Mouse (Mus musculus) monocyte, adult 2 months (primary cell): Measurements from ENCODE around the gene Cdk5r1.

Experiments used
- DNase-seq, 2 experiments: peaks; one replicate each; pipeline ENCODE4 v3.0.0; 2022; ENCODE audit warnings: low spot score in 2 of 2, low read depth in 1 of 2

Gene Cdk5r1

DNA sequence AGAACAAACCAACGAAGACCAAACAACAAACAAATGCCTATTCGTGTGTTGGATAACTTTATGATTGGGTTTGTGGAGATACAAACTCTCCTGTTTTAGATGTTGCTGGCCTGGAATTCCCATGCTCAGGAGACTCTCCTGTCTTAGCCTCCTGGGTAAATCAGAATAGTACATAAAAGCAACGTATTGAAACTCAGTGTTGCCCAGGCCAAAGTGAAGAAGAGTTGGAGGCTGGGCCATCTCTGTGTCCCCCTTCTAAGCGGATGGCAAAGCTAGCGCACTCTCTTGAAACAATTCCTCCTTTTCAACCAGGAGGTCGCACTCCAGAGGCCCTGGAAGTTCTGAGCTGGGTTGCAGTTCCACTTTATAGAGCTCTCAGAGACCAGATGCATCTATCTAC is 26.5 kb downstream of the Cdk5r1 start:
- DNase-seq, result no peak

- no peak for DNase-seq
Observed at GRCm38 (mm10) chr11:80503726-80504452, 27.1 kb downstream of the Cdk5r1 start.

- no peak for DNase-seq
Observed at GRCm38 (mm10) chr11:80504519-80505385, 27.9 kb downstream of the Cdk5r1 start.

DNA sequence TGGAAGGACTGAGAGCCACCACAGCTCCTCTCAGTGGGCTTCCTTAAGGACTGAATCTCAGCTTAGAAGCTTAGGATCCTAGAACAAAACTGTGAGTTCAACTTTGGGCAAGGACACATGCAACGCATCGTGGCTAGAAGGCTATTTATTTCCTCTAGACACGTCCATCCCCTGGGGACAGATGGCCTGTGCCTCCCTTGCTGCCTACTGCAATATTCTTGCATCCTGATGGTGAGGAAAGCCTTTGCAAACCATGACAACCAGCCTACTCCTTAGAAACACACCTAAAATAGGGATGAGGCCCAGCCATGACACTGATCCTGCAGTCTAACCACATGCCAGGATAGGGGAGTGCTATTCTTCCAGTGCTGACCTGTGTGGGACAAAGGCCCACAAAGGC is 28.8 kb downstream of the Cdk5r1 start:
- no peak for DNase-seq

DNA sequence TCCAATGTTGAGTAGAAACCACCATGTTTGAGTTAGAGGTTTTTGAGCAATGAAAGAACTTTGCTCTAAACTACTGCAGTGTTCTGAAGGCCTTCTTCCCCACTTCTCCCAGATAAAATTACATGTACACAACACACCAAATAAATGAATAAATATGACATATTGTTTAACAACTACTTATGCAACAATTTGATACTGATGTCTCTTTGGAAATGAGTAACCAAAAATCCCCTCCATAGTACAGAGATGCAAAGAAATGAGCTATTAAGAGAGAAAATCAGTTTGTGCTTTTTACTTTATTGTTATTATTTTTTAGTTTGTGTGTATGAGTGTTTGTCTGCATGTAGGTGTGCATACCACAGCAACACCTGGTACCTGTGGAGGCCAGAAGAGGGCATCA is 29.7 kb downstream of the Cdk5r1 start:
- no peak for DNase-seq

GRCm38 (mm10) chr11:80507791-80508190 is 31.0 kb downstream of the Cdk5r1 start:
- no peak for DNase-seq

GRCm38 (mm10) chr11:80508361-80509175 is 31.7 kb downstream of the Cdk5r1 start:
- peak; percentile 11 to 35 for DNase-seq

- no peak for DNase-seq
Observed at GRCm38 (mm10) chr11:80509176-80509506, 32.3 kb downstream of the Cdk5r1 start.

DNA sequence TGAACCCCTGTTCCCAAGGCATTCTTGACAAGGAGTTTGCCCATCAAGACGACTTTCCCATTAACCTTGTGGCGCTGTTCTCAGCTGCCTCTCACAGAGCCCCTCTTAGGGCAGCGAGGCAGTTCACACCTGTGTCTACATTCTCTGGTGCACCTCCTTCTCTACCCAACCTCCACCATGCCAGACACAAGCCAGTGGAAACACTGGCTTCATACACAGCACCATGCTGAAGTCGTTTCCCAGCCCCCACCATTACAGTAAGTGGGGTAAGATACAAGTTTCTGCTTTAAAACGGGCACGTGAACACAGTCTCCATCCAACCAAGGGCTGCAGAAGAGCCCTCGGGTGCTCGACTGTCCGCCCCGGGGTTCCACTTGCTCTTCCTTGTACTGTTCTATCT is 33.3 kb downstream of the Cdk5r1 start:
- DNase-seq, result no peak

GRCm38 (mm10) chr11:80512313-80513056 is 35.7 kb downstream of the Cdk5r1 start:
- DNase-seq, result no peak

DNA sequence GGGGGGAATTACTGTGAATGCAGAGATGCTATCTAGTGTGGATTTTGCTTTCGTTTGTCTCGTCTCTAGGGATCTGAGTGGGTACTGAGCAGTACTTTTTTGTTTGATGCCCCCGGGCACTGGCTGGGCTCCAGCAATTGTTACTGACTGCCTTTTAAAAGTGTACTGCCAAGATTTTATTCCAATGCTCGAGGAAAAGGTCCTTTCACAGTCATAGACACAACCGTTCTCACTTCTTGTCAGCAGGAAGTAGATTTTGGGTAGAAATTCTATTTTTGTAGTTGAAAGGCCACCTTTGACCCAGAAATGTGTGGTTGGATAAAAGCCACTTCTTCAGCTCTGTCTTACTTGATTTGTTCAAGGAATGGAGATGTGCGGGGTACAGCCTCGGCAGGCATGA is 37.0 kb downstream of the Cdk5r1 start:
- no peak for DNase-seq

DNA sequence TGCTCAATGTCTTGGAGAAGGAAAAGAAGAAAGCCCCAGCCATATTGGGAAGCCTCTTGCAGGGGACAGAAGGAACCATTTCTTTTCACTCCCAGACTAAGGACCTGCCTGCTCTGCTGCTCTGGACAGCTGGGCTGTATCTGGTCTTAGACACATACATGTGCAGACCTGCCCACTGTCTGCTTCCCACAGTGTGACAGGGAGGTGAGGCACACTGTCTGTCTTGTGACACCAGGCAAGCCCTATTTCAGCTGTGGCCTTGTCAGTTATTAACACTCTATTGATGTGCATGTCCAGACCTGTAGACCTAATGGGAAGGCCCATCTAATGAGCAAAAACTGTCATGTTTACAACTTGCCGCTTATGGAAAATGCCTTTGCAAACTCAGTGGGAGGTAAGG is 38.5 kb downstream of the Cdk5r1 start:
- no peak for DNase-seq

- no peak for DNase-seq
Observed at GRCm38 (mm10) chr11:80515895-80516294, 39.1 kb downstream of the Cdk5r1 start.

DNA sequence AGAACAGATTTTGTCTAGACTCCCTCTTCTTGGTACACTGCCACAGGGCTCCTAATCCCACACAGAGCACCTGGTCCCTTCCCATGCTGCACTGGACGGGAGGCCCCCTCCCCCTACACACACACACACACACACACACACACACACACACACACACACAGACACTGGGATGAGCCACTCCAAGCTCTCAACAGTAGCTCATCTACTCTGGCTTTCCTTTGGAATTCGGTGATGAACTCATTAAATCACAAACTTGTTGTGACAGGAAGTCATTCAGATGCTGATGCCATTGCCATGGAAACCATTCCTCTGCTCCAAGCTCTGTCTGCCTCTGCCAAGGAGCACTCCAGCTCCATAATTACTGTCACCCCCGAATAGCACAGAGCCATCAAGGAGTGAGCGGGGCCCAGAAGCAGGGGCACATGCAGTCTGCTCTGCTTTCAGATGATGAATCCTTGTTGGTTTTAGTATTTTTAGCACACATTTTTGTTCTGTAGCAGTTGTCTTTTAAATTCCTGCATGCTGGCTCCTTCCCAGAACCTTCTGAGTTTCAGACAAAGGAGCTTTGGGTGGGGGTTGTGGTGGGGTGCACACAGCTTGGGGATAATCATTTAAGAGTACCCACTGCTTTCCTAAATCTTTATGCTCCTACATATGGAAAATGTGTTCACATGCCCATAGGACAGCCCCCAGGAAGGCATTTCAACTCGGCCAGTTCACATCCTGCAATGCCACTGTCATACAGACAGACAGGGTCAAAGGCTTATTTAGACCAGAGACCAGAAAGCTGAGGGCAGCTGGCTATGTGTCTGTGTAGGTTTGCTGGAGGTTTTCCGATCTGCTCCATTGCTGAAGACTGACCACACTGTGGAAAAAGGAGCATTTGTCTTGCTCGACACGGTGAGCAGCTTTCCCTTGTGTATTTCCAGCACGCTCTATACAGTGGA is 41.9 kb downstream of the Cdk5r1 start:
- DNase-seq, result no peak

GRCm38 (mm10) chr11:80521148-80521547 is 44.3 kb downstream of the Cdk5r1 start:
- no peak for DNase-seq

DNA sequence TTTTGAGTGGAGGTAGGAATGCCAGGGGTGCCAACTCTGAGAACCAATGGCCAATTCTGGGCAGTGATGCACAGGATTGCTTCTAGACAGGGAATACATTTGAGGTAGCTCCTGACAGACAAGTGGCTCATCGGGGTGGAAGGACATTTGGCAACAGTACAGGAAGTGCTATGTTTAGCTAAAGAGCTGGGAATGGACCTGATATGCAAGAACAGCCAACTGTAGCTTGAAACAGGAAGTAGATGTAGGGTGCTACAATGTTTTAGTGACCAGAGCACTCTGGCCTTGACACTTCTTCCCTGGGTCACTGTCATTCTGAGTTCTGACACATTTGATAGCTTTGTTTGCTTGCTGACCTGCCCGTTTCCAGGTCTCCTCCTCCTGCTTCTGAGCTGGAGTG is 46.0 kb downstream of the Cdk5r1 start:
- no peak for DNase-seq

DNA sequence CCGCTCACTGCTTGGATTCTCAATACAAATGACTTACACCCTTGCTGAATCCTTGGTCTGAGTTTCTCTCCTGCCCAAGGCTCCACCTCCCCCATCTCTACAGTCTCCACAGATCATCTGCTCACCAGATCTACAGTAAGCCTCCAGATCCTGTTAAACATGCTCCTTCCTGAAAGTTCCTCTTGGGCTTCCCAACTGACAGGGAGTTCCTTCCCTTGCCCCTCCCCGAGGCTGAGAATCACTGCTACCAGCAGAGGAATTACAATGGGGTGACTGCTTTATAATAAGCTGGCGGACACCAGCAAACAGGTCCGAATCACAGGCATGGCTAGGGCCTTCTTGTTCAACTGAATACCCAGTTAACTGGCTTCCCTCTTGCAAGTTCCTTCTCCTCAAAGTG is 46.6 kb downstream of the Cdk5r1 start:
- no peak for DNase-seq

DNA sequence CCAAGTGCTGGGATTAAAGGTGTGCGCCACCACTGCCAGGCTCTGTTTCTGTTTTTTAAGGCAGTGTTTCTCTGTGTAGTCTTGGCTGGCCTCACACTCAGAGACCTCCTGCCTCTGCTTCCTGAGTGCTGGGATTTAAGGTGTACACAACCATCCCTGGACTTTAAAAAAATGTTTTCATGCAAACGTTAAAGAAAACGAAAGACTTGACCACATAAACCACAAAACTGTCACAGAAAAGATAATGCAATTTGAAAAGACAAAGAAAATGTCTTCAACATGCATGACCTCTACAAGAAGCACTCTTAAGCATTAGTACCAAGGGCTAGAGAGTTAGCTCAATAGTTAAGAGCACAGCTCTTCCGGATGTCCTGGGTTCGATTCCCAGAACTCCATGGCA is 47.4 kb downstream of the Cdk5r1 start:
- no peak for DNase-seq

GRCm38 (mm10) chr11:80527697-80528096 is 50.9 kb downstream of the Cdk5r1 start:
- DNase-seq, result no peak

GRCm38 (mm10) chr11:80529149-80529548 is 52.3 kb downstream of the Cdk5r1 start:
- no peak for DNase-seq
